Mouse (Mus musculus) v-Abl transformed pro-B cells (cell line): ENCODE measurements around the gene Rhobtb1.

ENCODE experiments used
- in situ Hi-C, 2 experiments: fragments of 400-800 bp; cut with MboI; formaldehyde crosslinking; loops; one replicate each; pipeline ENCODE4 v1.15.1; 2025; ENCODE audit not compliant: unreplicated experiment in 2 of 2

Gene Rhobtb1

GRCm38 (mm10) chr10:69162577-69162976 lies 11.3 kb downstream of the Rhobtb1 start:
- in situ Hi-C loops, result no loop called here

- in situ Hi-C loops, result no loop called here
Observed at GRCm38 (mm10) chr10:69163216-69163615, 12.0 kb downstream of the Rhobtb1 start.

GRCm38 (mm10) chr10:69165125-69165524 lies 13.9 kb downstream of the Rhobtb1 start:
- in situ Hi-C loops, result no loop called here

DNA sequence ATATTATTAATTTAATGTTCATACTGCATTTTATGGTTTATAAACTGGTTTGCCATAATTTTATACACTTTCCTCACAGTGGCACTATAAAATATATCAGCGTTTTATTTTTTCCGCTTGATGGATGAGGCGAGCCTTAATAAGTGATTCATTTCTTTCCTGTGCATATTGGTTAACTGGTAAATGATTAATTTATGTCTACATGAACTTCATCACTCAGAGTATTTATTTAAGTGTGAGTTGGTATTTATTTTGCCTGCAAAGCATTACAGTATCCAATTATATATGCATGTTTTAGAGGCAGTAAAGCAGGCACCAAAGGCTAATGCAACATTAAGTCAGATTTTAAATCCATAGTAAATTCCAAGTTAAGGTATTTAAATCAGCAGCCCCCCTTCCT lies 14.6 kb downstream of the Rhobtb1 start:
- in situ Hi-C loops, result no loop called here

DNA sequence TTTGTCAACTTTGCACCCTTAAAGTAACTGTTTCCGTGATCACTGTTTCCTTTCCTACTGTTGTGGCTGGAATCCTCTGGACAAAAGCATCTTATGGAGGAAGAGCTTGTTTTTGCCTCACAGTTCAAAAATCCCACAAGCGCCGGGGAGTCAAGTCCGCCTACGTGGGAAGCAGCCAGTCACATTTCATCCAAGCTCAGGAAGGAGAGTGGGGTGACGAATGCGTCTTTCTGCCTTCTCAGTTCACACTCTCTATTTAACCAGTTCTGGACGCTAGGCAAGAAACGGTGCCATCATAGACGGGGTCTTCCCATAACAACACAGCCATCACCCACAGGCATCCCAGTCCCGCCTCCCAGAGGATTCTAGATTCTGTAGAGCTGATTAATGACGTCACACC lies 15.3 kb downstream of the Rhobtb1 start:
- in situ Hi-C loops, result no loop called here

GRCm38 (mm10) chr10:69172412-69172811 lies 21.2 kb downstream of the Rhobtb1 start:
- in situ Hi-C loops, result no loop called here

DNA sequence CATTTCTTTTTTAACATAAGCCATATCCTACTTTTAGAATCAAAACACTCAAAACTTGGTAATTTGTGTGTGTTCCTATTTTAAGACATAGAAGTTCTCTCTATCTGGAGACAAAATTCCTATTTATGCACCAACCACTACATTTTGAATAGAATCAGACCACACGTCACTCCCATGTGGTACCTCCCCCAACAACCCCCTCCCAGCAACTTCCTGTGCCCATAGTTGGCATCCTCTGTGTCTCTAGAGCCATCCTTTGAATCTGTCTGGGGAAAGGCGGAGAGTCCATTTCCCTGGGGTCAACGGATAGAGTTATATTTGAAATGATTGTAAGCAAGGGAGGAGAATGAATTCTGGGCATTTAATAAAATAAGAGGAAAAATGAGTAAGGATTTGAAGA lies 24.9 kb downstream of the Rhobtb1 start:
- in situ Hi-C loops, result loop anchor here (25.0 kb wide), 4 partner anchors 889 to 1864 kb away; partner anchors contain the start of genes Arid5b (in 1 of the 2) and Rtkn2 (in 1 of the 2)

GRCm38 (mm10) chr10:69179341-69179740 lies 28.1 kb downstream of the Rhobtb1 start:
- in situ Hi-C loops, result loop anchor here (25.0 kb wide), 4 partner anchors 892 to 1867 kb away; partner anchors contain the start of genes Arid5b (in 1 of the 2) and Rtkn2 (in 1 of the 2)

DNA sequence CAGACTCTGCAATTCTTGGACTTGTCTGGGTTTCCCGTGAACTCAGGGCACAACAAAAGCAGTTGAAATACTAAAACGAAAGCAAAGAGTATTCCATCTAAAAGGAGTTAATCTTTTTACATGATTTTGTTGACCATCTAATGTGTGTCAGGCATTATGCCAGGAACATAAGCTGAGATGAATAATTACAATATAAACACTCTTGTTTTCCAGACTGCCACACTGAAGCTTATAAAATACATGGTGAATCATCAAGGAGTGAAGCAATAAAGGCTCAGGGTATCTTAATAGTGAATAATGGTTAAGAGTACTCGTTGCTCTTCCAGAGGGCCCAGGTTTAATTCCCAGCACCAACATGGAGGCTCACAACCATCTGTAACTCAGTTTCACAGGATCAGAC lies 29.8 kb downstream of the Rhobtb1 start:
- in situ Hi-C loops, result loop anchor here (10.0 to 25.0 kb wide), 5 partner anchors 894 to 1869 kb away; partner anchors contain the start of genes Arid5b (in 1 of the 2) and Rtkn2 (in 1 of the 2)

DNA sequence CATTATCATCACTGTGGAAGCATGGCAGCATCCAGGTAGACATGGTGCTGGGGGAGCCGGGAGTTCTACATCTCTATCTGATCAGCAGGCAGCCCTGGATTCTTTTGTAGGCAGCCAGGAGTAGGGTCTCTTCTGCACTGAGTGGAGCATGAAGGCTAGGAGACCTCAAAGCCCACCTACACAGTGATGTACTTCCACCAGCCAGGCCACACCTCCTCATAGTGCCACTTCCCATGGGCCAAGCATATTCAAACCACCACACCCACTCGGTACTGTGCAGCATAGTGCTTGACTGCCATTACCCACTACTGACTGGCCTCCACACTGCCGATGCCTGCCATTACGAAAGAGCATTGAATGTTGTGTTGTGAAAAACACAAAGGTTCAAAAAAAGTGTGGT lies 33.7 kb downstream of the Rhobtb1 start:
- in situ Hi-C loops, result loop anchor here (5.0 to 25.0 kb wide), 6 partner anchors 122 to 1873 kb away; partner anchors contain the start of genes Arid5b (in 1 of the 2) and Rtkn2 (in 1 of the 2)

DNA sequence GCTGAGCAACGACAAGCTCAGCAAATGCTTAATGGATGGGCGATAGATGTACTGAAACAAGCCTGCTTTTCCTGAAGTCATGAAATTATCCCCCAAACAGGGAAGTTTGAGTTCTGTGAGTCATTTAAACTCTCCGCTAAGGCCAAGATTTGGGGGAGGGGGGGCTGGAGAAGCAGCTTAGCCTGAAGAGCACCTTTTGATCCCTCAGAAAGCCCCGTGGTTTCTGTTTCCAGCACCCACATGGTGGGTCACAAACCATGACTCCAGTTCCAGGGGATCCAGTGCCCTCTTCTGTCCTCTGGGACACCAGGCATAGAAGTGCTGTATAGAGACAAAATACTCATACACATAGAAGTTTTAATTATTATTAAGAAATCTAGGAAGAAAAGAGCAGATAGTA lies 34.2 kb downstream of the Rhobtb1 start:
- in situ Hi-C loops, result loop anchor here (5.0 to 25.0 kb wide), 6 partner anchors 122 to 1873 kb away; partner anchors contain the start of genes Arid5b (in 1 of the 2) and Rtkn2 (in 1 of the 2)

GRCm38 (mm10) chr10:69185894-69186893 lies 35.0 kb downstream of the Rhobtb1 start:
- in situ Hi-C loops, result loop anchor here (5.0 to 25.0 kb wide), 6 partner anchors 121 to 1874 kb away; partner anchors contain the start of genes Arid5b (in 1 of the 2) and Rtkn2 (in 1 of the 2)

- in situ Hi-C loops, result loop anchor here (5.0 to 25.0 kb wide), 6 partner anchors 119 to 1876 kb away; partner anchors contain the start of genes Arid5b (in 1 of the 2) and Rtkn2 (in 1 of the 2)
Observed at GRCm38 (mm10) chr10:69187773-69188443, 36.7 kb downstream of the Rhobtb1 start.

- in situ Hi-C loops, result loop anchor here (25.0 kb wide), 4 partner anchors 903 to 1878 kb away; partner anchors contain the start of genes Arid5b (in 1 of the 2) and Rtkn2 (in 1 of the 2)
Observed at GRCm38 (mm10) chr10:69190434-69191160, 39.4 kb downstream of the Rhobtb1 start.

DNA sequence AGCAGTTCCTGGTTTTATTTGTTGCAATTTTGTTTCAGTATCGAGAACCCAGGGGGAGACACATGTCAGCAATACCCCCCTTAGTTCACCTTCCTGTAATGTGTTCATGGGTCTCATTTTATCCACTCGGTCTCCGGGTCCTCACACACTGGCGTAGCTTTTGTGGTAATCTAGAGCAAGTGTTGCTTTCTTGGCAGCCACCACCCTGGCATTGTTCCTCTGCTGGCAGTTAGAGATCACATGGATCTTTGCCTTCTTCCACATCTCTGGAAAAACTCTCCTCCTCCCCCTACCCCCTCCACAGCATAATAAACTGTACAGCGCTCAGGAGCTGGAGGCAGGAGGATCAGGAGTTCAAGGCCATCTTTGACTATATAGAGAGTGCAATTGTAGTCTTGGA lies 41.0 kb downstream of the Rhobtb1 start:
- in situ Hi-C loops, result loop anchor here (25.0 kb wide), 4 partner anchors 905 to 1880 kb away; partner anchors contain the start of genes Arid5b (in 1 of the 2) and Rtkn2 (in 1 of the 2)

DNA sequence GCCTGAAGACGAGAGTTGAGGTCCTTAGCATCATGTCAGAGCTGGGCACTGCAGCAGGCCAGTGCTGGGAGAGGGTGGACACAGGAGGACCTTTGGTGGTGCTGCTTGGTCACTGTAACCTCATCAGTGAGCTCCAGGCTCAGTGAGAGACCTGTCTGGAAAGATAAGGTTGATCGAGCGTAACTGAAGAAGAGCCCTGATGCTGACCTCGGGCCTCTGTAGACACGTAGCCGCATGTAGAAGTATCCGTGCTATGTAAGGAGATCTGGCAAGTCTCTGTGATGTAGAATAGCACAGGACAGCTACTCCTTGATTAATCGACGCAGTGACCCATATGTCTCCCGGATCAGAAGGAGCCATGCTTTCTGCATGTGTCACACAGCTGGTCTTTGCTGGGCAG lies 42.5 kb downstream of the Rhobtb1 start:
- in situ Hi-C loops, result loop anchor here (25.0 kb wide), 4 partner anchors 906 to 1881 kb away; partner anchors contain the start of genes Arid5b (in 1 of the 2) and Rtkn2 (in 1 of the 2)

GRCm38 (mm10) chr10:69204677-69205400 lies 53.6 kb downstream of the Rhobtb1 start:
- in situ Hi-C loops, result loop anchor here in 1 of 2 experiments (25.0 kb wide), 2 partner anchors 982 to 1668 kb away; partner anchors contain the start of genes Ado and Egr2

GRCm38 (mm10) chr10:69206081-69206480 lies 54.8 kb downstream of the Rhobtb1 start:
- in situ Hi-C loops, result loop anchor here in 1 of 2 experiments (25.0 kb wide), 2 partner anchors 981 to 1669 kb away; partner anchors contain the start of genes Ado and Egr2

- in situ Hi-C loops, result loop anchor here in 1 of 2 experiments (25.0 kb wide), 2 partner anchors 980 to 1670 kb away; partner anchors contain the start of genes Ado and Egr2
Observed at GRCm38 (mm10) chr10:69207481-69207880, 56.2 kb downstream of the Rhobtb1 start.
